ENCODE assay signal across 8 mouse cellular contexts in the genomic region with DNA sequence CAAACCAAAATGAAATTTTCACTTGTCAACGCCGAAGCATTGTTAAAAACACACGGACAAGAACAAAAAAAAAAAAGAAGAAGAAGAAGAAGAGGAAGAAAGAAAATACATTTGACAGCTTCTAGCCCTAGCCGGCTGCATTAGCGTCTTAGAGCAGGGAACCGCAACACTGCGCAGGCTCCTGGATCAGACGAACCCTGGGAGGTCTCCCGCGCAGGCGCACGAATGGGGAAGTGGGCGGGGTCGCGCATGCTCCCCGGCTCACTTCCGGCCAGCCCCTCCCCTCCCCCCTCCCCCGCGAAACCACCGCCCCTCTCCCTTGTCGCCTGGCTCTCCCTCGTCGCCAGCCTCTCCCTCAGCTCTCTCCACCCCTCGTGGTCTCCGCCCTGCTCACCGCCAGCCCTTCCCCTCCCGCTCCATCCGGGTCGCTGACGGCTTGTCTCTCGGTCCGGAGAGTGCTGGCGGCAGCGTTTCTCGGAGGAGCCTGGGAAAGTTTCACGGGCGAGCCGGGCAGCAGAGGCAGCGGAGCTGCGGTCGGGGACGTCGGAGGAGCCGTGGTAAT. TPM values are rescaled to one million over a fixed set of nuclear protein-coding genes. Genes with fewer than 3 reads are reported as not detected.
DNase-seq lines count a peak whose midpoint lies in the region; ATAC-seq and TF ChIP-seq lines count a peak whose summit lies in the region.

A gene (plus strand): TSS at position 318 of the 562 bp plus-strand sequence.

- peak; percentile 89 to 92 for DNase-seq in CD8-positive naive resting alpha-beta T cell, adult 2 months (ENCODE audit: low read depth in 2 of 2, low spot score in 2 of 2)
- DNase-seq in c-Kit-positive CD71-negative TER-119-negative erythroid progenitor cells, embryonic 14.5 days (ENCODE audit: low read depth), result peak; percentile 83
- peak; percentile 97 for DNase-seq in forebrain, embryonic 10.5 days (ENCODE audit: extremely low spot score, low spot score)
- peak; percentile 96 to 98 for DNase-seq in kidney, postnatal 25 days
- peak; percentile 85 to 89 (median 88) for DNase-seq in liver, embryonic 14.5 days (ENCODE audit: low read depth in 3 of 3, low spot score in 3 of 3)
- peak; percentile 94 for DNase-seq in neural tube, embryonic 11.5 days (ENCODE audit: low spot score)
- DNase-seq in stomach, postnatal 0 days (ENCODE audit: low spot score), result peak; percentile 99

- WGBS in forebrain, embryonic 10.5 days, result under 1% methylated on average over 43 of the region's 44 CpGs
- WGBS in heart, embryonic 15.5 days, result under 1% methylated on average over 44 of the region's 44 CpGs
- 1% methylated on average over 44 of the region's 44 CpGs for WGBS in liver, embryonic 14.5 days (ENCODE audit: insufficient replicate concordance)
- under 1% methylated on average over 38 of the region's 44 CpGs for WGBS in neural tube, embryonic 11.5 days
- WGBS in stomach, postnatal 0 days, result under 1% methylated on average over 40 of the region's 44 CpGs

- TF ChIP-seq EP300 in liver, embryonic 14.5 days (IDR thresholded peaks at IDR 0.05; ENCODE audit: low read depth), result no peak
- no peak for TF ChIP-seq EP300 in stomach, postnatal 0 days (optimal IDR thresholded peaks at IDR 0.05)

- peaks cover 13% of the 10 kb centered on the region for H3K4me1 ChIP-seq in forebrain, embryonic 10.5 days
- peaks cover 10% of the 10 kb centered on the region for H3K4me1 ChIP-seq in heart, embryonic 15.5 days (replicated peaks)
- H3K4me1 ChIP-seq in liver, embryonic 14.5 days (replicated peaks; ENCODE audit: control insufficient read depth in 2 of 2, insufficient read depth in 2 of 2, low read length in 1 of 2), result peaks cover 8 to 19% of the 10 kb centered on the region in 2 experiments
- H3K4me1 ChIP-seq in neural tube, embryonic 11.5 days (ENCODE audit: control insufficient read depth, insufficient read depth, low read length), result peaks cover 5% of the 10 kb centered on the region; the same call in 1 of the 2 replicates
- H3K4me1 ChIP-seq in stomach, postnatal 0 days (replicated peaks; ENCODE audit: control insufficient read depth, insufficient read depth), result no peaks in the 10 kb centered on the region; the same call in 1 of the 2 replicates

- peak; percentile 100 for ATAC-seq in heart, embryonic 15.5 days (replicated peaks; ENCODE audit: insufficient number of reproducible peaks, insufficient read depth, low FRiP score, low read depth)
- peak; percentile 100 for ATAC-seq in liver, embryonic 14.5 days (ENCODE audit: insufficient read depth)
- ATAC-seq in neural tube, embryonic 11.5 days (ENCODE audit: insufficient read depth, low FRiP score, low TSS enrichment), result peak; percentile 99
- ATAC-seq in stomach, postnatal 0 days (ENCODE audit: low FRiP score, low TSS enrichment), result peak; percentile 100

- no peaks in the 10 kb centered on the region for H3K27me3 ChIP-seq in forebrain, embryonic 10.5 days (ENCODE audit: poor library complexity, severe bottlenecking)
- no peaks in the 10 kb centered on the region for H3K27me3 ChIP-seq in heart, embryonic 15.5 days
- no peaks in the 10 kb centered on the region for H3K27me3 ChIP-seq in liver, embryonic 14.5 days (ENCODE audit: control insufficient read depth, insufficient read depth, low read length)
- no peaks in the 10 kb centered on the region for H3K27me3 ChIP-seq in neural tube, embryonic 11.5 days (ENCODE audit: control insufficient read depth, insufficient read depth, low read length)
- no peaks in the 10 kb centered on the region for H3K27me3 ChIP-seq in stomach, postnatal 0 days (ENCODE audit: control insufficient read depth, insufficient read depth, low read length)

- TF ChIP-seq CTCF in liver, embryonic 14.5 days (IDR thresholded peaks at IDR 0.05; ENCODE audit: low read depth), result 0 out of 2 replicates have a peak, but pooled peaks have one; percentile 10
- no peak for TF ChIP-seq CTCF in stomach, postnatal 0 days (IDR thresholded peaks at IDR 0.05; ENCODE audit: low read depth)

- peak within 1 kb of the TSS; percentile 64 for H3K4me2 ChIP-seq in heart, embryonic 15.5 days
- H3K4me2 ChIP-seq in liver, embryonic 14.5 days (ENCODE audit: low read depth), result peak within 1 kb of the TSS; percentile 73
- peak within 1 kb of the TSS; percentile 59 for H3K4me2 ChIP-seq in neural tube, embryonic 11.5 days (ENCODE audit: low read depth)
- H3K4me2 ChIP-seq in stomach, postnatal 0 days (replicated peaks; ENCODE audit: low read depth), result peak within 1 kb of the TSS; percentile 56

- peak within 1 kb of the TSS; percentile 96 for H3K27ac ChIP-seq in forebrain, embryonic 10.5 days
- peak within 1 kb of the TSS; percentile 98 for H3K27ac ChIP-seq in heart, embryonic 15.5 days
- H3K27ac ChIP-seq in liver, embryonic 14.5 days, result peak within 1 kb of the TSS; percentile 96
- peak within 1 kb of the TSS; percentile 91 for H3K27ac ChIP-seq in neural tube, embryonic 11.5 days (ENCODE audit: low read depth, low read length)
- peak within 1 kb of the TSS; percentile 99 for H3K27ac ChIP-seq in stomach, postnatal 0 days (replicated peaks)

- H3K9me3 ChIP-seq in forebrain, embryonic 10.5 days, result no peaks in the 10 kb centered on the region
- H3K9me3 ChIP-seq in heart, embryonic 15.5 days (replicated peaks), result no peaks in the 10 kb centered on the region
- no peaks in the 10 kb centered on the region for H3K9me3 ChIP-seq in liver, embryonic 14.5 days (ENCODE audit: control insufficient read depth, low read length)
- no peaks in the 10 kb centered on the region for H3K9me3 ChIP-seq in neural tube, embryonic 11.5 days (ENCODE audit: control insufficient read depth, low read length)
- no peaks in the 10 kb centered on the region for H3K9me3 ChIP-seq in stomach, postnatal 0 days (ENCODE audit: control insufficient read depth, low read length)

- peak within 1 kb of the TSS; percentile 93 for H3K9ac ChIP-seq in heart, embryonic 15.5 days
- peak within 1 kb of the TSS; percentile 98 for H3K9ac ChIP-seq in liver, embryonic 14.5 days (replicated peaks)
- H3K9ac ChIP-seq in neural tube, embryonic 11.5 days (ENCODE audit: low read length), result peak within 1 kb of the TSS; percentile 95
- peak within 1 kb of the TSS; percentile 98 for H3K9ac ChIP-seq in stomach, postnatal 0 days (ENCODE audit: low read length)

- peak within 1 kb of the TSS; percentile 96 for H3K4me3 ChIP-seq in forebrain, embryonic 10.5 days
- H3K4me3 ChIP-seq in heart, embryonic 15.5 days, result peak within 1 kb of the TSS; percentile 94
- H3K4me3 ChIP-seq in liver, embryonic 14.5 days (ENCODE audit: insufficient read depth in 1 of 2, low read depth in 2 of 2, low read length in 2 of 2), result peak within 1 kb of the TSS; percentile 73 to 100
- peak within 1 kb of the TSS; percentile 95 for H3K4me3 ChIP-seq in neural tube, embryonic 11.5 days (ENCODE audit: low read depth, low read length)
- peak within 1 kb of the TSS; percentile 97 for H3K4me3 ChIP-seq in stomach, postnatal 0 days (ENCODE audit: low read depth, low read length)

- H3K36me3 ChIP-seq in forebrain, embryonic 10.5 days (replicated peaks), result peaks cover 28% of the 10 kb centered on the region
- no peaks in the 10 kb centered on the region; the same call in 1 of the 2 replicates for H3K36me3 ChIP-seq in heart, embryonic 15.5 days
- H3K36me3 ChIP-seq in liver, embryonic 14.5 days (replicated peaks; ENCODE audit: control insufficient read depth, insufficient read depth, low read depth), result peaks cover 11% of the 10 kb centered on the region
- no peaks in the 10 kb centered on the region for H3K36me3 ChIP-seq in neural tube, embryonic 11.5 days (ENCODE audit: control insufficient read depth, insufficient read depth, low read length)
- no peaks in the 10 kb centered on the region for H3K36me3 ChIP-seq in stomach, postnatal 0 days (ENCODE audit: control insufficient read depth, insufficient read depth, low read length)

RNA-seq across cellular contexts. Expression of the gene that starts here (rescaled TPM):
- polyA plus RNA-seq in forebrain, embryonic 10.5 days (2016; fragmentation: Nextera tagmentation; extraction: Ambion mirVana), result 50.0 and 54.0 TPM in 2 replicates
- 30.3 and 31.1 TPM in 2 replicates for polyA plus RNA-seq in heart, embryonic 15.5 days (2015; fragmentation: Nextera tagmentation; extraction: Ambion mirVana)
- polyA plus RNA-seq in liver, embryonic 14.5 days (2012; rRNA removed), result 15.3 and 21.5 TPM in 2 replicates
- polyA plus RNA-seq in liver, embryonic 14.5 days (2014; fragmentation: Nextera tagmentation; extraction: Ambion mirVana), result 33.7 and 34.3 TPM in 2 replicates
- polyA plus RNA-seq in neural tube, embryonic 11.5 days (2014; fragmentation: Nextera tagmentation; extraction: Ambion mirVana), result 43.9 and 46.0 TPM in 2 replicates
- polyA plus RNA-seq in stomach, postnatal 0 days (2015; fragmentation: Nextera tagmentation; extraction: Ambion mirVana), result 20.9 and 23.5 TPM in 2 replicates

Comparison
In these comparisons a context has a peak if more than half of its experiments do, and no peak if none do; other contexts are left out.
1. Peak in every context shown above with its lines: DNase-seq, ATAC-seq, H3K4me3 ChIP-seq and H3K27ac ChIP-seq.